ENCODE assay signal across 14 mouse cellular contexts in genomic region chr9:71062301-71062700, GRCm38 (mm10).
DNase-seq lines count a peak whose midpoint lies in the region; ATAC-seq and TF ChIP-seq lines count a peak whose summit lies in the region.
"Had no signal": no experiment of that assay in that cellular context is flagged by ENCODE, and none has a peak within 500 bp of the region (broad histone marks: within the 10 kb centered on the region; RNA-seq: fewer than 3 reads in every experiment).

No protein-coding gene starts in this region.

- H3K27ac ChIP-seq in heart, adult 2 months = peak overlapping the region; percentile 19; the same call in 1 of the 2 replicates
- no peak overlapping the region for H3K27ac ChIP-seq in midbrain, postnatal 0 days (ENCODE audit: low read depth, low read length)
- no peak overlapping the region for H3K27ac ChIP-seq in midbrain, embryonic 11.5 days (ENCODE audit: low read depth, low read length)
- H3K27ac ChIP-seq: forebrain, embryonic 12.5 days; limb, embryonic 10.5 days; liver, embryonic 14.5 days; midbrain, embryonic 10.5 days had no signal

- no peaks in the 10 kb centered on the region for H3K27me3 ChIP-seq in heart, adult 2 months (ENCODE audit: control insufficient read depth, insufficient read depth, low read length)
- no peaks in the 10 kb centered on the region for H3K27me3 ChIP-seq in midbrain, postnatal 0 days (ENCODE audit: insufficient read depth, low read length)
- H3K27me3 ChIP-seq in midbrain, embryonic 11.5 days (ENCODE audit: control insufficient read depth, insufficient read depth, low read length) = no peaks in the 10 kb centered on the region
- H3K27me3 ChIP-seq: forebrain, embryonic 12.5 days had no signal

- no peak for TF ChIP-seq EP300 in heart, adult 2 months (IDR thresholded peaks at IDR 0.05; ENCODE audit: insufficient read depth, low read depth, low read length)

- H3K9ac ChIP-seq in heart, adult 2 months (ENCODE audit: low read depth, low read length) = no peak overlapping the region
- no peak overlapping the region for H3K9ac ChIP-seq in midbrain, postnatal 0 days (replicated peaks; ENCODE audit: low read length, poor library complexity, severe bottlenecking)
- no peak overlapping the region for H3K9ac ChIP-seq in midbrain, embryonic 11.5 days (ENCODE audit: low read length)
- H3K9ac ChIP-seq: forebrain, embryonic 12.5 days; liver, embryonic 14.5 days had no signal

- TF ChIP-seq CTCF in heart, adult 2 months (IDR thresholded peaks at IDR 0.05) = no peak
- no peak for TF ChIP-seq CTCF in midbrain, postnatal 0 days (IDR thresholded peaks at IDR 0.05)

- intact Hi-C loops in heart, adult 2 months (cut with DNase I) = no loop called here

- H3K79me2 ChIP-seq in heart, adult 2 months (replicated peaks; ENCODE audit: control insufficient read depth, insufficient read depth, low read length) = no peaks in the 10 kb centered on the region

- no peak overlapping the region for H3K4me3 ChIP-seq in heart, adult 2 months
- no peak overlapping the region for H3K4me3 ChIP-seq in midbrain, postnatal 0 days (ENCODE audit: low read depth, low read length)
- H3K4me3 ChIP-seq in midbrain, embryonic 11.5 days (ENCODE audit: low read depth, low read length) = no peak overlapping the region
- H3K4me3 ChIP-seq: forebrain, embryonic 12.5 days; limb, embryonic 10.5 days; midbrain, embryonic 10.5 days had no signal

- no peak overlapping the region for H3K4me2 ChIP-seq in midbrain, postnatal 0 days (ENCODE audit: low read depth, low read length, poor library complexity, severe bottlenecking)
- no peak overlapping the region for H3K4me2 ChIP-seq in midbrain, embryonic 11.5 days
- H3K4me2 ChIP-seq: forebrain, embryonic 12.5 days had no signal

- no peaks in the 10 kb centered on the region for H3K36me3 ChIP-seq in heart, adult 2 months (ENCODE audit: control insufficient read depth, insufficient read depth, low read length)
- H3K36me3 ChIP-seq in midbrain, postnatal 0 days (ENCODE audit: insufficient read depth, low read length) = no peaks in the 10 kb centered on the region
- no peaks in the 10 kb centered on the region for H3K36me3 ChIP-seq in midbrain, embryonic 11.5 days (ENCODE audit: control insufficient read depth, insufficient read depth, low read length)
- H3K36me3 ChIP-seq: forebrain, embryonic 12.5 days; limb, embryonic 10.5 days; midbrain, embryonic 10.5 days had no signal

- no peaks in the 10 kb centered on the region for H3K9me3 ChIP-seq in midbrain, postnatal 0 days (ENCODE audit: low read length)
- H3K9me3 ChIP-seq in midbrain, embryonic 11.5 days (ENCODE audit: control insufficient read depth, low read length) = no peaks in the 10 kb centered on the region
- H3K9me3 ChIP-seq: forebrain, embryonic 12.5 days; limb, embryonic 10.5 days; midbrain, embryonic 10.5 days had no signal

- peak in 1 of 2 experiments; percentile 13 for DNase-seq in heart, adult 2 months
- DNase-seq in heart, adult 8-10 months (ENCODE audit: low spot score) = no peak
- peak; percentile 62 for DNase-seq in midbrain, postnatal 0 days (ENCODE audit: low spot score)
- DNase-seq in midbrain, embryonic 11.5 days (ENCODE audit: low spot score, missing footprints) = no peak
- peak; percentile 12 for DNase-seq in adrenal gland, postnatal 25 days
- no peak for DNase-seq in kidney, adult 11 months
- DNase-seq: kidney, adult 9 months; lung, postnatal 14 days; right cerebral cortex, postnatal 14 days had no signal

- TF ChIP-seq POLR2A in heart, adult 2 months (IDR thresholded peaks at IDR 0.05; ENCODE audit: insufficient read depth, low read depth, low read length) = no peak

- H3K4me1 ChIP-seq in heart, adult 2 months (ENCODE audit: control insufficient read depth, insufficient read depth, low read length) = no peaks in the 10 kb centered on the region; the same call in 1 of the 2 replicates
- peaks cover 3% of the 10 kb centered on the region; the same call in 1 of the 2 replicates for H3K4me1 ChIP-seq in midbrain, postnatal 0 days (ENCODE audit: insufficient read depth, low read length)
- H3K4me1 ChIP-seq in midbrain, embryonic 11.5 days (ENCODE audit: control insufficient read depth, insufficient read depth, low read length) = no peaks in the 10 kb centered on the region

- ATAC-seq in midbrain, postnatal 0 days (ENCODE audit: low FRiP score) = no peak; the same call in 1 of the 2 replicates
- ATAC-seq in midbrain, embryonic 11.5 days (ENCODE audit: low FRiP score) = no peak
- no peak for ATAC-seq in monocyte, adult 5-6 weeks (replicated peaks; ENCODE audit: insufficient number of reproducible peaks, low FRiP score, low TSS enrichment, poor library complexity, severe bottlenecking)

Comparison
In these comparisons a context has a peak if more than half of its experiments do, and no peak if none do; other contexts are left out.
1. DNase-seq: peak in midbrain, postnatal 0 days (single experiment) and adrenal gland, postnatal 25 days (single experiment); none in heart, adult 8-10 months (single experiment), midbrain, embryonic 11.5 days (single experiment) and kidney, adult 11 months (single experiment).